Mouse (Mus musculus) G1E-ER4 (cell line): ENCODE measurements around the gene Cass4. TPM values are rescaled to one million over a fixed set of nuclear protein-coding genes. Genes with fewer than 3 reads are reported as not detected.

ENCODE experiments used
- GATA1 ChIP-seq: IDR thresholded peaks from one replicate; pipeline ENCODE4 v1.8.0; 2012; ENCODE audit warnings: low read length, inconsistent platforms
- polyA plus RNA-seq: library from polyadenylated mRNA; stranded (reverse); fragments of >175 nt; gene quantifications from 2 replicates; pipeline ENCODE4 v1.2.3, GENCODE M21; 2012

The Cass4 gene
- polyA plus RNA-seq, 1 experiment, result not detected

DNA sequence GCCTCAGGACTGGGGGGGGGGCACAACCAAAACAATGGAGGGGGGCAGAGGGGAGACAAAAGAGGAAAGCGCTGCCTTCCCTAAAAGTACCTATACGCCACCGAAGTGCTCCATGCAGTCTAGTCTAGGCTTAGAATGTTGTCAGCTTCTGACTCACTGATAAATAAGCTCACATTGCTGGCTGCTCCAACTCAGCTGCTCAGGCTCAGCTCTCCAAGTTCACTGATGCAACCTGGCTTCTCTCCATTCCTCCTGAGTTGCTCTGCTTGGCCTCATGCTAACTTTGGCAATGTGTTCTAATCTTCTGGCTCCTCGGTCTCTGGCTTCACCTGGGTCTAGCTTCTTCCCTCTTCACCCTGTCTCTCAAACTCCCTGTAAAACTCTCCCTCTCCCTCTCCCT is 17.0 kb upstream of the Cass4 start:
- TF ChIP-seq GATA1, result no peak

GRCm38 (mm10) chr2:172376999-172377515 is 16.5 kb upstream of the Cass4 start:
- TF ChIP-seq GATA1, result no peak

DNA sequence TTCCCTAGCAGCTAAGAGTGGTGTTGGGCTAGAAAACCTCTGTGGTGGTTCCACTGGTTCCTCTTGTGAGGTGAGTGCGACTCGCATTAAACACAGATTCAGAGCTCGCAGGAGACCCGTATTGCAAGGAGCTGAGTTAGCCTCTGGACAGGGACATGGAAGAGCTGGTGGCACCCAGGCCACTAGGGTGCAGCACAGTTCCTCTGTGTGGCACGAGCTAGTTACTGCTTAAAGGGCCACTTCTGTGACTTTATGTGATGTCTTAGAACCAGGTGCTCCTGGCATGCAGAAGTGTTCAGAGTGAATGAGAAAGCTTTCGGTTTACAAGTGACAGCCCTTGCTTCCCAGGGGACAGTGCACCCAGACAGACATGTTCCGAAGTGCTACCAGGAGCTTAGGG is 15.3 kb upstream of the Cass4 start:
- no peak for TF ChIP-seq GATA1

DNA sequence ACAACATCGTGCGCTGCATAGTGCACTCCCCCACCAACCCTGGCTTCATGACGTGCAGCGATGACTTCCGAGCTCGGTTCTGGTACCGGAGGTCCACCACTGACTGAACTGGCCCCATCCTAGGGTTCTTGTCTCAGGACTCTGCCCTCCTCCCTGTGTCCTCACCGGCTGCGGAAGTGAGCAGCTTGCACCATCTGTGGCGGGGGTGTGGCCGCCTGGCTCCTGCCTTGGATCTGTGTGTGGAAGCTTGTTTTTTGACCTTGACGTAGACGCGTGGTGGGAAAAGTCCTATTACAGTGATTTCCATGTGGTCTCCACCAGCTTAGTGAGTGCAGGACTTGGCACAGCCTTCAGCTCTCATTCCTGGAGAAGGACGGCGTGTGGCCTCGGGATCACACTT is 13.1 kb upstream of the Cass4 start:
- no peak for TF ChIP-seq GATA1

DNA sequence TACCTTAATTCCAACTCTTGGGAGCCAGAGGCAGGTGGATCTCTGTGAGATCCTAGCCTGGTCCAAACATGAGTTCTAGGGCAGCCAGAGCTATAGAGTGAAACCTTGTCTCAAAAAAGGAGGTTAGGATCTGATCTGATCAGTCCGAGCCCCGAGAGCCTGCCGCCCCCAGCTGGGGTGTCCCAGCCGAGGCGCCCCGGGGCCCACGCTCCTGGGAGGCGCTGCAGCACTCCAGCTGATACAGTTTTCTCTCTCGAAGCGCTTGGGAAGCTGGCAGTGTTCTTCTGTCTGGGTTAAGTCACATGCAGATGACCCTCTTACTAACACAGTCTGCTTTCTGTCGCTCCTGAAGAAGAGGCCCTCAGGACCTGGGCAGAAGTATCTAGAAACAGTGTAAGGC is 12.3 kb upstream of the Cass4 start:
- no peak for TF ChIP-seq GATA1

DNA sequence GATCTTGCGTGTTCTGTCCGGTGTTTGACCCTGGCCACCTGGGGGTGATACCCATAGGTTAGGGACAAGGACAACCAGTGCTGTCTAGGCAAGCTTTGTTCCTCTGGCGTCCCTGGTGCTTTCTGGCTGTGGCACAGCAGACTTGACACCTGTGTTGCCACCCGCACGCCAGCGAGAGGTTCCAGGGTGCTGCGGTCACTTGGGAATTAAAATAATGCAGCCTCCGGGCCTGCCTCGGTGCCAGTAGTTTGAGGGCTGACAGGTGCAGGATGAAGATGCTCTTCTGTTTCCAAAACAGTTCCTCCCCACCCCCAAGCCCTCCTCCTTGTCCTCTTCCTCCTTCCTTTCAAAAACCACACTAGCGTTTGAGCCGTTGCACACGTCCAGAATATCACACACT is 11.7 kb upstream of the Cass4 start:
- TF ChIP-seq GATA1, result no peak

GRCm38 (mm10) chr2:172384715-172385114 is 8.9 kb upstream of the Cass4 start:
- no peak for TF ChIP-seq GATA1

GRCm38 (mm10) chr2:172390341-172390740 is 3.3 kb upstream of the Cass4 start:
- no peak for TF ChIP-seq GATA1

GRCm38 (mm10) chr2:172392041-172392521 is 1.5 kb upstream of the Cass4 start:
- no peak for TF ChIP-seq GATA1

- TF ChIP-seq GATA1, result no peak
Observed at GRCm38 (mm10) chr2:172394052-172394392, 428 bp downstream of the Cass4 start.

DNA sequence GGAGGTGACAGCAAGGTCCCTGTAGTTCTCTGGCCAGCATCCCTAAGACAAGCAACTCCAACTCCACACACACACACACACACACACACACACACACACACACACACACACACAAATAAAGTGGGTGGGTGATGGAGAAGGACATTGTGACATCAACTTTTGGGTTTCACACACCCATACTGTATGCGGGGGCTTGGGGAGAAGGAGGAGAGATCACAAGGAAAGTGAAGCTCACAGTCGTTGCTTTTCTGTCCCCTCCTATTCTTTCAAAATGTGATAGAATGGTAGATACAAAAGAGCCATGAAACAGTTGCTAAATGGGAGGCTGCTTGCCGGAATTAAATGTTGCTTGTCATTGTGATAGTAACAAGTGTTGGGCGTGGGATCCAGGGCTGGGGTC is 1.1 kb downstream of the Cass4 start:
- TF ChIP-seq GATA1, result no peak

DNA sequence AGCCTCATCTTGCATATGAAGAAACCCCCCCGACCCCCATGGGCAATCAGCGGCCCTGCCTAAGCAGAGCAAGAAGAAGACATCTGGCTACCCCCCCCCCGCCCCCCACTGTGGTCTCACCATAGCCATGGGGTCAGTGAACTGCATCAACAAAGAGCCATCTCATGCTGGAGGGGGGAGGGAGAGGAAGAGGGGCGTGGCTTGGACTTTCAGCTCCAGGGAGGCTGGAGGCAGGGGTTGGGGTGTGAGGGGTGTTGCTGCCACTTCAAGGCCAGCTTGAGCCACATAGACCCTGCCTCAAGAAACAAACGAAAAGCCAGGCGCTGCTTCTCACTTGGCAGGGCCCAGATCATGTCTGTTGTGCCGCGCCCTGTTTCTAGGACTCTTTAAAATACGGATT is 2.4 kb downstream of the Cass4 start:
- no peak for TF ChIP-seq GATA1

GRCm38 (mm10) chr2:172399901-172400300 is 6.3 kb downstream of the Cass4 start:
- TF ChIP-seq GATA1, result no peak

DNA sequence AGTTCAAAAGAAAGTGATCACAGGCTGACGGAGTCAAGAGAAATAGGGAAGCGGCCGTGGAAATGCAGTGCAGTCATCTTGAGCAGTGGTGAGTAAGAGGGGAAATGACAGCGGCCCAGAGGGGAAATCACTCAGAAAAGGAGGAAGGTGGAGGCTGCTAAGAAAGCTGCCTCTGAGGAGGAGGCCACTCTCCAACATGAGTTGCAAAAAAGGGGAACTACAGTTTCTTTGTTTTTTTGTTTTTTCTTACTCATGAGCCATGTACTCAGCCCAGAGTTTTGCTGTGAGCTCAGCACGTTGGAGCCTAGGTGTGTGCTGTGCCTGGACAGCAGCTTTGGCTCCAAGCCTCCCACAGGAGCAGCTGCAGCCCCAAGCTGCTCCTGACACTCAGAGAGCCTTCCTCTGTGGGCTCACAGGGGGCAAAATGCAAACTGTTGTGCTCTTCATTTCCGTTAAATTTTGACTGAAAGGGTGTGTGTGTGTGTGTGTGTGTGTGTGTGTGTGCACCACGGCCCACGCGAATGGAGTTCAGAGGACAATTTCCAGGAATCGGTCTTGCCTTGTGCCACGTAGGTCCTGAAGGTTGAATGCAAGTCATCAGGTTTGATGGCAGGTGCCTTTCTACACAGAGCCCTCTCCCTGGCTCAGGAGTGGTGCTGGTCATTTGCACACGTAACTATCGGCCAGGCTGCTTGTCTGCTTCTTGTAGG is 7.7 kb downstream of the Cass4 start:
- TF ChIP-seq GATA1, result no peak

DNA sequence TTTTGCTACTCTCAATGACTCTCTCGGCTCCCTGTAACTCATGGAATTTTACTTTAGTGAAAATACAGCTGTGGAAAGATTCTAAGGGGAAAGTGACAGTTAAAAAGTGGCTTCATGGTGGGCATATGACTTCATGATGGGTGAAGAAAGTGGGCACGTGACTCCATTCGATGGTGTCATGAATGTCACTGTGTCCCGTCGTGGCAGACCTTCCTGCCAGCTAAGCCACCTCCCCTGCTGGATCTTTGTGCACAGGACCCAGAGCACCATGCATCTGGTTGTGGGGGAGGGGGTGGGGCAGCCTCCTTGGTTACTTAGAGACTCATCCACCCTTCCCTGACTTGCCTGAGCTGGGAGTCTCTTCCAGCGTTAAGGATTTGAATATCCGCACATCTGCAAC is 10.6 kb downstream of the Cass4 start:
- TF ChIP-seq GATA1, result no peak

DNA sequence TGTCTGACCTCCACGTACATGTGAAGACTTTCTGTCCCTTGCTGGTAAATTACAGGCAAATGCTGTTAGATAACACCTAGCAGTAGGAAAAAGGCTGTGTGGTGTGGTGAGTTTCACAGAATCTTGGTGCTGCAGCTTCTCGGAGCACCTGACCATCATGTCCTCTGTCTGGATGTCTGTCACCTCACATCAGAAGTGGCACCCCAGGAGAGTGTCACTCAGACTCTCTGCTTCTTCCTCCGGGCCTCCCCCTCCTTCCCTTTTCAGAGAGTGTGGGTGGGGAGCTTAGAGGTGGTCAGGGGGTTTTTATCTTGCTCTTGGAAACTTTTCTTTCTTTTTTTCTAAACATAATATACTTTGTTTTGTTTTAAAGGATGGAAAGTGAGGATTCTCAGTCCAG is 11.4 kb downstream of the Cass4 start:
- TF ChIP-seq GATA1, result no peak

DNA sequence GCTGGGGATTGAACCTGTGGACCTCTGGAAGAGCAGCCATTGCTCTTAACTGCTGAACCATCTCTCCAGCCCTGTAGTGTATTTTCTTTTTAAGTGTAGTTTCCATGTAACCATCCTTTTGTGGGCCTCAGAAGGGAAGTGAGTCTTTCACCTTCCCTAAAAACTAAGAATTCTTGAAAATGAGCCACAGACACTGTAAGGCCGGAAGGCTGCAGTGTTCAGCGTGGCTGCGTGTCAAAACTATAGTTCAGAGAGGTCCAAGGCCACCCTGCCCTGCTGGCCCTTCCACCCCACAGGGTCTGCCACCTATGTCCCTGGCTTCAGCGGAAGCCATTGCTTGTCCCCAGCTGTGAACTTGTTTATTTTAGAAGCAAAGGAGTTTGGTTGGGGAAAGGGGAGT is 12.6 kb downstream of the Cass4 start:
- TF ChIP-seq GATA1, result no peak

DNA sequence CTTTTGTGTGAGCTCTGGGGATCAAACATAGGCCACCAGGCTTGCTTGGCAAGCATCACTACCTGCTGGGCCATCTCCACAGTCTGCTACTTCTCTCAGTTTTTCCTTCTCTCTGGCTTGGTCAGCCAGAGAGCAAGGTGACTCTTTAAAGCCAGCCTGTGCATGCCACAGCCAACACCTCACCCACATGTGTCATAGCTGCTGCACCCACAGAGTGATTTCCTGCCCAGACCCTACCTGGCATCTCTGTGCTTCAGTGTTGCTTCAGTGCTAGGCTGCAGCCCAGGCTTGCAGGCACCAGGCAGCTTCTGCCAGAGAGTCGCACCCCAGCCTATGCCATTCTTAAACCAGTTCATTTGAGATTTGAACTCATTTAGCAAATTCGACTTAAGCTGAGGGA is 13.9 kb downstream of the Cass4 start:
- TF ChIP-seq GATA1, result no peak

GRCm38 (mm10) chr2:172410686-172411085 is 17.1 kb downstream of the Cass4 start:
- no peak for TF ChIP-seq GATA1
